Mouse (Mus musculus) stomach, embryonic 16.5 days (tissue): ENCODE measurements around the gene Gm6676. TPM values are rescaled to one million over a fixed set of nuclear protein-coding genes. Genes with fewer than 3 reads are reported as not detected.
"Not testable (repeated sequence)": the region's sequence is repeated elsewhere in the genome, so short reads cannot be mapped to it uniquely, and the experiment has no call there.

Source experiments
- ATAC-seq: fragments of 200-750 bp; cut with Nextera tagmentation; 2 replicates; pipeline ENCODE4 v1.8.0; 2017; ENCODE audit warnings: moderate number of reproducible peaks, moderate TSS enrichment; ENCODE audit not compliant: insufficient read depth, low FRiP score
- H3K27ac ChIP-seq: fragments of 300-500 bp; sonication (generic); 2 replicates; pipeline ENCODE4 v1.5.1; 2014; ENCODE audit warnings: low read length
- H3K27me3 ChIP-seq: fragments of 300-500 bp; sonication (generic); 2 replicates; pipeline ENCODE4 v1.6.1; 2014; ENCODE audit warnings: low read length, control low read depth, mixed read lengths; ENCODE audit not compliant: control insufficient read depth, insufficient read depth
- H3K36me3 ChIP-seq: fragments of 300-500 bp; sonication (generic); 2 replicates; pipeline ENCODE4 v1.6.1; 2014; ENCODE audit warnings: low read length; ENCODE audit not compliant: control insufficient read depth, insufficient read depth
- H3K4me1 ChIP-seq: fragments of 300-500 bp; sonication (generic); 2 replicates; pipeline ENCODE4 v1.6.1; 2014; ENCODE audit warnings: low read length, control low read depth, mixed read lengths; ENCODE audit not compliant: control insufficient read depth, insufficient read depth
- H3K4me2 ChIP-seq: fragments of 300-500 bp; sonication (generic); 2 replicates; pipeline ENCODE4 v1.6.1; 2014; ENCODE audit warnings: low read depth, low read length, mixed read lengths
- H3K4me3 ChIP-seq: fragments of 300-500 bp; sonication (generic); replicated peaks from 2 replicates; pipeline ENCODE4 v1.5.1; 2014; ENCODE audit warnings: mild to moderate bottlenecking, low read length
- H3K9ac ChIP-seq: fragments of 300-500 bp; sonication (generic); 2 replicates; pipeline ENCODE4 v1.6.1; 2014; ENCODE audit warnings: low read length
- H3K9me3 ChIP-seq: fragments of 300-500 bp; sonication (generic); replicated peaks from 2 replicates; pipeline ENCODE4 v1.6.1; 2016; ENCODE audit warnings: low read length, control low read depth; ENCODE audit not compliant: control insufficient read depth
- WGBS: fragments of 180-500 bp; shearing (Covaris S2); extraction: QIAGEN DNeasy Blood & Tissue Kit; methylation state at CpG from one replicate; pipeline ENCODE4 v1.1.7; 2014; 5-methylcytosine and 5-hydroxymethylcytosine counted together
- polyA plus RNA-seq: library from polyadenylated mRNA; unstranded; fragments of >200 nt; fragmentation: Nextera tagmentation; extraction: Ambion mirVana; gene quantifications from 2 replicates; pipeline ENCODE4 v1.2.1, GENCODE M21; 2015

Gm6676 gene
- polyA plus RNA-seq = not detected in 2 replicates

DNA sequence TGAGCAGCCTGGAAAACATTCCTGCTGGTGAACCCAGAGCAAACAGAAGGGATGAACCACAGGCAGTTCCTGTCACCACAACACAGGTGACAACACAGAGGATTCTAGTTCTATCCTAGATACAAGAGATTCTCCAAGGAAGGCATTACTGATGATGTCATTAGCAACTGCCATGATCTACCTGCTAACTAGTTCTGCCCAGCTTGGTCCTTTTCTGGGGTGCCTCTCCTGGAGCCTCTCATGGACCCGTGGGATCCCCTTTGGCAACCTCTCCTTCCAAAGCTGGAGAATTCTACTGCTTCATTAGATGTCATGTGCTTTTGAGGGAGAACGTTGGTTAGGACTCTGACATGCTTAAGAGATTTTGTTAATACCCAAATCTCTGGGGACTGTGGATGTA lies at the start of gene Gm6676:
Gene Gm6676, minus strand, starts transcription at position 101 of the 400 bp plus-strand sequence.
- not testable (repeated sequence) for H3K4me2 ChIP-seq, ATAC-seq, H3K9me3 ChIP-seq, H3K27ac ChIP-seq, H3K4me1 ChIP-seq, H3K9ac ChIP-seq, H3K4me3 ChIP-seq, H3K36me3 ChIP-seq, H3K27me3 ChIP-seq
- no CpG with 5 or more reads among the region's 2 CpGs for WGBS

DNA sequence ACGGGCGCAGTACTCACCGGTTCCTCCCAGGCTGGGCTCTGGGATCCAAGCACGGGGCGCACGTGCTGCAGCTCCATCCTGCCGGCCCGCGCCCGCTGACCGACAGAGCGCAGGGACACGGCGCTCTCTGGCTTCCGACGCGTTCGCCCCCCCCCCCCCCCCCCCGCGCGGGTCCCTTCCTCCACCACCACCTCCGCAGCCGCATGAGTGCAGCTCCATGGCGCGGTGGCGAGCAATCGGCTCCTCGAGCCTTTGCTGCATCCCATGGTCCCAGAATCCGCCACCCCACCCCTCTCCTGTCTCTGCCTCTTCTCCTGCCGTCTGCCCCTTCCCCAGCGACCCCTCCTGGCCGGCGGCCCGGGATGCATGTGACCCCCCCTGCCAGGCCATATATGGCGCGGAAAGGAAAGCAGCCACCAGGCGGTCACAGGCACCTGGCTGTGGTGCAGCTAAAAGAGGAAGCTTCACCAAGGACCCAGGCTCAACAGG lies 49.3 kb upstream of the Gm6676 start, which contains the start of gene Gm3512:
Gene Gm3512, minus strand, starts transcription at position 51 of the 489 bp plus-strand sequence.
- not testable (repeated sequence) for H3K27ac ChIP-seq, H3K9ac ChIP-seq, ATAC-seq, H3K4me3 ChIP-seq, H3K4me2 ChIP-seq, H3K9me3 ChIP-seq, H3K36me3 ChIP-seq, H3K27me3 ChIP-seq, H3K4me1 ChIP-seq
- no CpG with 5 or more reads among the region's 37 CpGs for WGBS

DNA sequence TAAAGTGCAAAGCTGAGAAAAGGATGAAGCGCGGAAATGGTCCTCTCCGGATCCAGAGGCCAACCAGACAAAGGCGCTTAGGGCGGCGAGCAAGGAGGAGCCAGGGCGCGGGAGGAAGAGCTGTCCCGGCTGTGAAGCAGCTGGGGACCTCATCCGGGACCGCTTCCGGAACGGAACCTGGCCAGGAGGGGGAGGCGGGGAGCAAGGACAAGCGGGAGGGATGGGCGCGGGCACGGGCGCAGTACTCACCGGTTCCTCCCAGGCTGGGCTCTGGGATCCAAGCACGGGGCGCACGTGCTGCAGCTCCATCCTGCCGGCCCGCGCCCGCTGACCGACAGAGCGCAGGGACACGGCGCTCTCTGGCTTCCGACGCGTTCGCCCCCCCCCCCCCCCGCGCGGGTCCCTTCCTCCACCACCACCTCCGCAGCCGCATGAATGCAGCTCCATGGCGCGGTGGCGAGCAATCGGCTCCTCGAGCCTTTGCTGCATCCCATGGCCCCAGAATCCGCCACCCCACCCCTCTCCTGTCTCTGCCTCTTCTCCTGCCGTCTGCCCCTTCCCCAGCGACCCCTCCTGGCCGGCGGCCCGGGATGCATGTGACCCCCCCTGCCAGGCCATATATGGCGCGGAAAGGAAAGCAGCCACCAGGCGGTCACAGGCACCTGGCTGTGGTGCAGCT lies 19.9 kb downstream of the Gm6676 start:
- 0% methylated on average over 5 of the region's 54 CpGs for WGBS
- Histone ChIP-seq H3K27ac (peak overlapping the region; percentile 69), H3K9ac (peak overlapping the region; percentile 68), H3K4me2 (peak overlapping the region; percentile 53), H3K4me3 (peak overlapping the region; percentile 45)
- not testable (repeated sequence) for H3K27me3 ChIP-seq, H3K36me3 ChIP-seq, ATAC-seq, H3K9me3 ChIP-seq, H3K4me1 ChIP-seq

DNA sequence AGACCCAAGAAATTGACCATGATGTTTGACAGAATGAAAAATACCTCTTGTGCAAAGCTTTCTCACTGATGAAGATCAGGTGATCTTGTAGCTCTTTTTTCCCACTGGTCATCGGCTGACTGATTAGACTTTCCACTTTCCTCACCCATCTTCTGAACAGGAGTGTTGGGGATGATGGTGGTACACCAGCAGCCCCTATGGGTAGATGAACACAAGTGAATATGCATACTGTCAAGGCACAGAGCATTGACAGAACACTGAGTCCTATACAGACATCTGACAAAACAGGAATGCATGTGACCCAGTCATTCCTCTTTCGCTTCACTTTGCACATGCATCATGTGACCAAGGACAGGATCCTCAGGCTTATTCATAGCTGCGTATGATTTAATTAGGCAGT lies 24.7 kb downstream of the Gm6676 start, which contains the start of gene Gm3696:
Gene Gm3696, minus strand, starts transcription at position 101 of the 400 bp plus-strand sequence.
- not testable (repeated sequence) for ATAC-seq, H3K36me3 ChIP-seq, H3K27ac ChIP-seq, H3K4me1 ChIP-seq, H3K9ac ChIP-seq, H3K4me3 ChIP-seq, H3K4me2 ChIP-seq, H3K27me3 ChIP-seq, H3K9me3 ChIP-seq
- 69% methylated on average over 1 of the region's 3 CpGs for WGBS

Other genes with a start within 250 kb of the Gm6676 start
- 0.75 and 1.1 TPM in 2 replicates for gene Gm3667, start 235.4 kb downstream of the Gm6676 start, polyA plus RNA-seq
- not detected in 2 replicates for gene Gm6356, start 151.6 kb downstream of the Gm6676 start, polyA plus RNA-seq
- 0.44 and 0.77 TPM in 2 replicates for gene Gm10406, start 98.0 kb downstream of the Gm6676 start, polyA plus RNA-seq
- not detected in 2 replicates for gene Gm3685, start 80.4 kb downstream of the Gm6676 start, polyA plus RNA-seq
- gene Gm3696, start 24.8 kb downstream of the Gm6676 start, polyA plus RNA-seq = 1.2 and 1.6 TPM in 2 replicates
- 4.6 and 7.2 TPM in 2 replicates for gene Gm3512, start 49.1 kb upstream of the Gm6676 start, polyA plus RNA-seq
- gene Gm16434, start 69.1 kb upstream of the Gm6676 start, polyA plus RNA-seq = not detected in 2 replicates
- not detected in 2 replicates for gene Gm3727, start 139.3 kb upstream of the Gm6676 start, polyA plus RNA-seq
- 0.68 and 0.96 TPM in 2 replicates for gene Gm3739, start 189.6 kb upstream of the Gm6676 start, polyA plus RNA-seq
- gene Gm5797, start 207.0 kb upstream of the Gm6676 start, polyA plus RNA-seq = not detected in 2 replicates
- not detected in 2 replicates for gene Gm8374, start 239.7 kb upstream of the Gm6676 start, polyA plus RNA-seq